Mouse (Mus musculus): ENCODE data around the gene Dnm3. TPM values are rescaled to one million over a fixed set of nuclear protein-coding genes. Genes with fewer than 3 reads are reported as not detected.

Gene Dnm3
- polyA plus RNA-seq, 1 experiment from 2014 or later, result 6.5 TPM

GRCm38 (mm10) chr1:162004821-162005770 lies 472.7 kb downstream of the Dnm3 start:
- 18% methylated on average over 23 of the region's 23 CpGs for WGBS
- no peaks in the 10 kb centered on the region for H3K36me3 ChIP-seq (ENCODE audit: control insufficient read depth, insufficient read depth, low read length)
- H3K9me3 ChIP-seq (ENCODE audit: control insufficient read depth, low read length), result no peaks in the 10 kb centered on the region
- peak; percentile 65; the same call in 1 of the 2 replicates for ATAC-seq (ENCODE audit: low FRiP score, low TSS enrichment)
- H3K4me1 ChIP-seq (ENCODE audit: control insufficient read depth, insufficient read depth, low read length), result peaks cover 35% of the 10 kb centered on the region
- peak overlapping the region; percentile 28; the same call in 1 of the 2 replicates for H3K4me2 ChIP-seq (replicated peaks; ENCODE audit: low read depth, low read length)
- no peak overlapping the region for H3K4me3 ChIP-seq (ENCODE audit: low read length)
- peak overlapping the region; percentile 70 for H3K27ac ChIP-seq (ENCODE audit: low read depth, low read length)
- no peak overlapping the region for H3K9ac ChIP-seq (ENCODE audit: low read depth, low read length)
- no peaks in the 10 kb centered on the region for H3K27me3 ChIP-seq (ENCODE audit: control insufficient read depth, insufficient read depth, low read length)

GRCm38 (mm10) chr1:162004518-162004780 lies 473.4 kb downstream of the Dnm3 start:
- ATAC-seq (ENCODE audit: low FRiP score, low TSS enrichment), result no peak
- Histone ChIP-seq H3K9me3 (ENCODE audit: control insufficient read depth, low read length) (no peaks in the 10 kb centered on the region), H3K4me1 (ENCODE audit: control insufficient read depth, insufficient read depth, low read length) (peaks cover 38% of the 10 kb centered on the region), H3K27ac (ENCODE audit: low read depth, low read length) (peak overlapping the region; percentile 70), H3K36me3 (ENCODE audit: control insufficient read depth, insufficient read depth, low read length) (no peaks in the 10 kb centered on the region), H3K9ac (ENCODE audit: low read depth, low read length) (no peak overlapping the region), H3K27me3 (ENCODE audit: control insufficient read depth, insufficient read depth, low read length) (no peaks in the 10 kb centered on the region), H3K4me3 (ENCODE audit: low read length) (no peak overlapping the region), H3K4me2 (replicated peaks; ENCODE audit: low read depth, low read length) (no peak overlapping the region; the same call in 1 of the 2 replicates)
- 16% methylated on average over 7 of the region's 7 CpGs for WGBS

- WGBS, result 62% methylated on average over 14 of the region's 14 CpGs
- ATAC-seq (ENCODE audit: low FRiP score, low TSS enrichment), result no peak
- Histone ChIP-seq H3K27me3 (ENCODE audit: control insufficient read depth, insufficient read depth, low read length) (no peaks in the 10 kb centered on the region), H3K27ac (ENCODE audit: low read depth, low read length) (peak overlapping the region; percentile 70), H3K4me1 (ENCODE audit: control insufficient read depth, insufficient read depth, low read length) (peaks cover 34% of the 10 kb centered on the region), H3K4me2 (replicated peaks; ENCODE audit: low read depth, low read length) (no peak overlapping the region), H3K36me3 (ENCODE audit: control insufficient read depth, insufficient read depth, low read length) (no peaks in the 10 kb centered on the region), H3K9me3 (ENCODE audit: control insufficient read depth, low read length) (no peaks in the 10 kb centered on the region), H3K9ac (ENCODE audit: low read depth, low read length) (no peak overlapping the region), H3K4me3 (ENCODE audit: low read length) (no peak overlapping the region)
These were observed 473.9 kb downstream of the Dnm3 start for GRCm38 (mm10) chr1:162003729-162004517.

- H3K36me3 ChIP-seq (ENCODE audit: control insufficient read depth, insufficient read depth, low read length), result no peaks in the 10 kb centered on the region
- peaks cover 26% of the 10 kb centered on the region for H3K4me1 ChIP-seq (ENCODE audit: control insufficient read depth, insufficient read depth, low read length)
- no peak overlapping the region for H3K4me3 ChIP-seq (ENCODE audit: low read length)
- H3K9me3 ChIP-seq (ENCODE audit: control insufficient read depth, low read length), result no peaks in the 10 kb centered on the region
- no peak overlapping the region for H3K4me2 ChIP-seq (replicated peaks; ENCODE audit: low read depth, low read length)
- WGBS, result 74% methylated on average over 8 of the region's 8 CpGs
- no peak for ATAC-seq (ENCODE audit: low FRiP score, low TSS enrichment)
- peak overlapping the region; percentile 74; the same call in 1 of the 2 replicates for H3K27ac ChIP-seq (ENCODE audit: low read depth, low read length)
- H3K9ac ChIP-seq (ENCODE audit: low read depth, low read length), result no peak overlapping the region
- H3K27me3 ChIP-seq (ENCODE audit: control insufficient read depth, insufficient read depth, low read length), result no peaks in the 10 kb centered on the region
These were observed 476.5 kb downstream of the Dnm3 start for GRCm38 (mm10) chr1:162001328-162001727.

- H3K4me3 ChIP-seq (ENCODE audit: low read length), result no peak overlapping the region
- peak overlapping the region; percentile 74; the same call in 1 of the 2 replicates for H3K27ac ChIP-seq (ENCODE audit: low read depth, low read length)
- H3K27me3 ChIP-seq (ENCODE audit: control insufficient read depth, insufficient read depth, low read length), result no peaks in the 10 kb centered on the region
- H3K9ac ChIP-seq (ENCODE audit: low read depth, low read length), result peak overlapping the region; percentile 23; the same call in 1 of the 2 replicates
- 0 out of 2 replicates have a peak, but pooled peaks have one; percentile 51 for ATAC-seq (ENCODE audit: low FRiP score, low TSS enrichment)
- WGBS, result 6% methylated on average over 4 of the region's 4 CpGs
- H3K4me2 ChIP-seq (replicated peaks; ENCODE audit: low read depth, low read length), result 0 out of 2 replicates have a peak overlapping the region, but pooled peaks have one; percentile 26
- H3K9me3 ChIP-seq (ENCODE audit: control insufficient read depth, low read length), result no peaks in the 10 kb centered on the region
- H3K4me1 ChIP-seq (ENCODE audit: control insufficient read depth, insufficient read depth, low read length), result peaks cover 18% of the 10 kb centered on the region
- no peaks in the 10 kb centered on the region for H3K36me3 ChIP-seq (ENCODE audit: control insufficient read depth, insufficient read depth, low read length)
These were observed 477.9 kb downstream of the Dnm3 start for GRCm38 (mm10) chr1:161999882-162000371.

- no peak overlapping the region for H3K4me3 ChIP-seq (ENCODE audit: low read length)
- WGBS, result 35% methylated on average over 5 of the region's 5 CpGs
- no peak overlapping the region for H3K9ac ChIP-seq (ENCODE audit: low read depth, low read length)
- no peaks in the 10 kb centered on the region for H3K36me3 ChIP-seq (ENCODE audit: control insufficient read depth, insufficient read depth, low read length)
- no peaks in the 10 kb centered on the region for H3K9me3 ChIP-seq (ENCODE audit: control insufficient read depth, low read length)
- ATAC-seq (ENCODE audit: low FRiP score, low TSS enrichment), result no peak
- peak overlapping the region; percentile 74; the same call in 1 of the 2 replicates for H3K27ac ChIP-seq (ENCODE audit: low read depth, low read length)
- no peaks in the 10 kb centered on the region for H3K27me3 ChIP-seq (ENCODE audit: control insufficient read depth, insufficient read depth, low read length)
- H3K4me2 ChIP-seq (replicated peaks; ENCODE audit: low read depth, low read length), result no peak overlapping the region
- peaks cover 12% of the 10 kb centered on the region for H3K4me1 ChIP-seq (ENCODE audit: control insufficient read depth, insufficient read depth, low read length)
These were observed 478.5 kb downstream of the Dnm3 start for GRCm38 (mm10) chr1:161999338-161999737.

GRCm38 (mm10) chr1:161998781-161999180 lies 479.1 kb downstream of the Dnm3 start:
- H3K4me1 ChIP-seq (ENCODE audit: control insufficient read depth, insufficient read depth, low read length), result peaks cover 6% of the 10 kb centered on the region
- no peak overlapping the region for H3K4me3 ChIP-seq (ENCODE audit: low read length)
- no peak overlapping the region for H3K27ac ChIP-seq (ENCODE audit: low read depth, low read length)
- H3K27me3 ChIP-seq (ENCODE audit: control insufficient read depth, insufficient read depth, low read length), result no peaks in the 10 kb centered on the region
- WGBS, result 56% methylated on average over 4 of the region's 4 CpGs
- H3K9ac ChIP-seq (ENCODE audit: low read depth, low read length), result no peak overlapping the region
- no peaks in the 10 kb centered on the region for H3K36me3 ChIP-seq (ENCODE audit: control insufficient read depth, insufficient read depth, low read length)
- no peak for ATAC-seq (ENCODE audit: low FRiP score, low TSS enrichment)
- H3K4me2 ChIP-seq (replicated peaks; ENCODE audit: low read depth, low read length), result no peak overlapping the region
- H3K9me3 ChIP-seq (ENCODE audit: control insufficient read depth, low read length), result no peaks in the 10 kb centered on the region

GRCm38 (mm10) chr1:161992389-161992788 lies 485.4 kb downstream of the Dnm3 start:
- WGBS, result 88% methylated on average over 7 of the region's 7 CpGs
- H3K36me3 ChIP-seq (ENCODE audit: control insufficient read depth, insufficient read depth, low read length), result no peaks in the 10 kb centered on the region

More at GRCm38 (mm10) chr1:161992389-161992788, 485.4 kb downstream of the Dnm3 start:
- Histone ChIP-seq H3K4me2 (replicated peaks; ENCODE audit: low read depth, low read length) (no peak overlapping the region), H3K9me3 (ENCODE audit: control insufficient read depth, low read length) (no peaks in the 10 kb centered on the region), H3K27me3 (ENCODE audit: control insufficient read depth, insufficient read depth, low read length) (no peaks in the 10 kb centered on the region), H3K9ac (ENCODE audit: low read depth, low read length) (no peak overlapping the region), H3K27ac (ENCODE audit: low read depth, low read length) (no peak overlapping the region), H3K4me1 (ENCODE audit: control insufficient read depth, insufficient read depth, low read length) (peaks cover 13% of the 10 kb centered on the region), H3K4me3 (ENCODE audit: low read length) (no peak overlapping the region)
- ATAC-seq (ENCODE audit: low FRiP score, low TSS enrichment), result no peak

Data from kidney, embryonic 14.5 days (tissue).